Mouse (Mus musculus): ENCODE results near the gene L1td1. TPM values are rescaled to one million over a fixed set of nuclear protein-coding genes. Genes with fewer than 3 reads are reported as not detected.

Gene L1td1
- polyA plus RNA-seq, 1 experiment from 2014 or later = not detected

- Histone ChIP-seq H3K9me3 (ENCODE audit: control insufficient read depth, low read length) (no peaks in the 10 kb centered on the region), H3K27ac (replicated peaks; ENCODE audit: low read depth, low read length) (no peak overlapping the region), H3K4me3 (ENCODE audit: low read depth, low read length) (no peak overlapping the region), H3K4me1 (ENCODE audit: control insufficient read depth, insufficient read depth, low read length) (no peaks in the 10 kb centered on the region), H3K4me2 (ENCODE audit: low read depth, low read length) (no peak overlapping the region), H3K27me3 (replicated peaks; ENCODE audit: control insufficient read depth, insufficient read depth, low read length) (no peaks in the 10 kb centered on the region), H3K9ac (ENCODE audit: low read depth, low read length) (no peak overlapping the region), H3K36me3 (ENCODE audit: control insufficient read depth, insufficient read depth, low read length) (0 out of 2 replicates have a peak, but pooled peaks cover 12% of the 10 kb centered on the region)
- no peak for DNase-seq (ENCODE audit: low spot score)
- ATAC-seq (ENCODE audit: low read depth) = no peak
- WGBS = 32% methylated on average over 11 of the region's 11 CpGs
Observed at GRCm38 (mm10) chr4:98756141-98756540, 29.6 kb downstream of the L1td1 start.

- H3K4me1 ChIP-seq (ENCODE audit: control insufficient read depth, insufficient read depth, low read length) = no peaks in the 10 kb centered on the region
- no peaks in the 10 kb centered on the region for H3K9me3 ChIP-seq (ENCODE audit: control insufficient read depth, low read length)
- 0 out of 2 replicates have a peak, but pooled peaks cover 15% of the 10 kb centered on the region for H3K36me3 ChIP-seq (ENCODE audit: control insufficient read depth, insufficient read depth, low read length)
- WGBS = 46% methylated on average over 4 of the region's 4 CpGs
- no peaks in the 10 kb centered on the region for H3K27me3 ChIP-seq (replicated peaks; ENCODE audit: control insufficient read depth, insufficient read depth, low read length)
- H3K4me3 ChIP-seq (ENCODE audit: low read depth, low read length) = no peak overlapping the region
- H3K27ac ChIP-seq (replicated peaks; ENCODE audit: low read depth, low read length) = no peak overlapping the region
- peak; percentile 51; the same call in 1 of the 2 replicates for ATAC-seq (ENCODE audit: low read depth)
- H3K9ac ChIP-seq (ENCODE audit: low read depth, low read length) = no peak overlapping the region
- no peak overlapping the region for H3K4me2 ChIP-seq (ENCODE audit: low read depth, low read length)
- peak; percentile 34 for DNase-seq (ENCODE audit: low spot score)
Observed at GRCm38 (mm10) chr4:98758012-98758821, 31.7 kb downstream of the L1td1 start.

GRCm38 (mm10) chr4:98758872-98759518 is 32.5 kb downstream of the L1td1 start:
- H3K4me2 ChIP-seq (ENCODE audit: low read depth, low read length) = no peak overlapping the region
- H3K9me3 ChIP-seq (ENCODE audit: control insufficient read depth, low read length) = no peaks in the 10 kb centered on the region
- H3K4me3 ChIP-seq (ENCODE audit: low read depth, low read length) = no peak overlapping the region
- H3K27ac ChIP-seq (replicated peaks; ENCODE audit: low read depth, low read length) = no peak overlapping the region
- no peaks in the 10 kb centered on the region for H3K27me3 ChIP-seq (replicated peaks; ENCODE audit: control insufficient read depth, insufficient read depth, low read length)
- H3K36me3 ChIP-seq (ENCODE audit: control insufficient read depth, insufficient read depth, low read length) = 0 out of 2 replicates have a peak, but pooled peaks cover 21% of the 10 kb centered on the region
- H3K4me1 ChIP-seq (ENCODE audit: control insufficient read depth, insufficient read depth, low read length) = no peaks in the 10 kb centered on the region
- DNase-seq (ENCODE audit: low spot score) = no peak
- H3K9ac ChIP-seq (ENCODE audit: low read depth, low read length) = no peak overlapping the region
- no peak for ATAC-seq (ENCODE audit: low read depth)
- WGBS = 57% methylated on average over 3 of the region's 3 CpGs

DNA sequence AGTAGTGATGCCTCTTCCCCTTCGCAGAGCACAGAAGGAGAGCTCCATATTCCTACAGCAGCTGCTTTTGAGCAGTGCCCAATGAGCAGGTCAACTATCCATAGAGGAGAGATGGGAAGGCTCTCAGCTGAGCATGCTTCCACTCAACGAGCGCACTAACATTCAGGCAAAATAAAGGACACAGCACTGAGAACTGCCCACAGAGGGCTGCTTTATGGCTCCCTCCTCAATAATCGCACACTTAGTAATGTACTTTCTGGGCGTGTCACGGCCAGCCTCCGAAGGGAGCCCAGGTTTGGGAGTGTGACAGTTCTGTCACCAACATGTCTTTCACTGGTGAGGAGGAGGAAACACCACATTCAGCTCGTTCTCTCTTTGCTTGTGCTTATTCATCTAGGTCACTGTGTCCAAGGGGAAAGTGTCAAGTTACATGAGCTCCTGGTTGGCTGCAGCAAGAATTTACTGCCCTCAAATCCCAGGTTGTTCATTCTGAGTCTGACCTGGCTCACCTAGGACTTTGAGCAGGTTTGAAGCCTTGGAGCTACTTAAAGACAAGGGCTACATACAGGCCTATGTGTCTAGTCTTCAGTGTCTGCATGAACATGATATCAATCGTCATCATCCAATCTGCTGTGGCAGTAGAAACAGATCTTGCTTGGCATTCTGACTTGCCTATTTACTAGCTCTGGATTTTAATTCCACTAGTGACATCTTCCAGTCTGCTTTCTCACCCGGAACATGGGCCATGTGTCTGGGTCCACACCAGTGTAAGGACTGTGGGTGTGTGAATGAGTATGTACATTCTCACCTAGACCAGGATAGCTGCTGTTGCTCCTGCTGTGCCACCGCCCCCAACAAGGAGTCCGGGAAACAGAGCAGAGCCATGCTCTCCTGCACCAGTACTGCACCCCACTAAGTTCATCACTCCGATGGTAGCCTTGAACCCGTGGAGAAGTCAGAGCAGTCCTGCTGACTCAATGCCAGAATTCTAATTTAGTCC is 40.9 kb downstream of the L1td1 start:
- no peak for DNase-seq (ENCODE audit: low spot score)

GRCm38 (mm10) chr4:98773785-98774184 is 47.3 kb downstream of the L1td1 start:
- Histone ChIP-seq H3K4me3 (ENCODE audit: low read depth, low read length) (no peak overlapping the region), H3K36me3 (ENCODE audit: control insufficient read depth, insufficient read depth, low read length) (peaks cover 16% of the 10 kb centered on the region; the same call in 1 of the 2 replicates), H3K27me3 (replicated peaks; ENCODE audit: control insufficient read depth, insufficient read depth, low read length) (no peaks in the 10 kb centered on the region), H3K4me1 (ENCODE audit: control insufficient read depth, insufficient read depth, low read length) (peaks cover 24% of the 10 kb centered on the region), H3K4me2 (ENCODE audit: low read depth, low read length) (no peak overlapping the region), H3K27ac (replicated peaks; ENCODE audit: low read depth, low read length) (no peak overlapping the region), H3K9me3 (ENCODE audit: control insufficient read depth, low read length) (no peaks in the 10 kb centered on the region), H3K9ac (ENCODE audit: low read depth, low read length) (no peak overlapping the region)
- DNase-seq (ENCODE audit: low spot score) (no peak), ATAC-seq (ENCODE audit: low read depth) (no peak)
- WGBS = 95% methylated on average over 5 of the region's 5 CpGs

More for the DNA sequence above, 40.9 kb downstream of the L1td1 start:
- H3K27ac ChIP-seq (replicated peaks; ENCODE audit: low read depth, low read length) = no peak overlapping the region
- no peak for ATAC-seq (ENCODE audit: low read depth)
- H3K27me3 ChIP-seq (replicated peaks; ENCODE audit: control insufficient read depth, insufficient read depth, low read length) = no peaks in the 10 kb centered on the region
- no peak overlapping the region for H3K4me2 ChIP-seq (ENCODE audit: low read depth, low read length)
- no peak overlapping the region for H3K9ac ChIP-seq (ENCODE audit: low read depth, low read length)
- peaks cover 42% of the 10 kb centered on the region for H3K36me3 ChIP-seq (ENCODE audit: control insufficient read depth, insufficient read depth, low read length)
- WGBS = 67% methylated on average over 14 of the region's 14 CpGs
- no peaks in the 10 kb centered on the region for H3K4me1 ChIP-seq (ENCODE audit: control insufficient read depth, insufficient read depth, low read length)
- no peak overlapping the region for H3K4me3 ChIP-seq (ENCODE audit: low read depth, low read length)
- H3K9me3 ChIP-seq (ENCODE audit: control insufficient read depth, low read length) = no peaks in the 10 kb centered on the region

DNA sequence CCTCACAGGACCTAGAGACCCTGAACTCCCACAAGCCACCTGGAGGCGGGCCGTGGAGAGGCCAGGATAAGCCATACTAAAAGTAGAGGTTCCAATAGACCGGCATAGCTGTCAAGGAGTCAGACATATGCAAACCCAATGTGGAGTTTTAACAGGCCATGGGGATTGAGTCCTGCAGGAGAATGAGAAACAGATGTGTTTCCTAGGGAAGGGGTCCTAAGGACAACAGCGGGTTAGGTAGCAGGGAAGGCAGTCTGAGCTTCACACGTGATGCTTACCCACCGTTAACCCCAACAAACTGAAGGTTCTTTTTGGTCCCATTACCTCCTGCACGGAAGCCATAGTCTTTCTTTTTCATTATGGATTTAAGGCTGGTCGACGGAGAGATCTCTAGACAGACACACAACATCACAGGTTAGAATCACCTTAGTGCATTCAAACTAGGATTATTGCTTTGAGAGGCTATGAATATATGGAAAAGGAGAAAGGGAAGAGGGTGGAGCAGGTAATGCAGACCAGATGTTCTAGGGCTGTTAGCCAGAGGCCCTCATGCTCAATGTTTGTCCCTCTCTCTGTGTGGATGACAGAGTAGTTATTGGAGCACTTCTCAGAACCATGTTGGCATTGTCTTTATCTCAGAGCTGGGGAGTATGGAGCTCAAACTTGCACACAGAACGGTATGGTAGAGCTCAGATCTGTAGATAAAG is 50.3 kb downstream of the L1td1 start:
- Histone ChIP-seq H3K27ac (replicated peaks; ENCODE audit: low read depth, low read length) (peak overlapping the region; percentile 61), H3K4me2 (ENCODE audit: low read depth, low read length) (no peak overlapping the region), H3K4me1 (ENCODE audit: control insufficient read depth, insufficient read depth, low read length) (peaks cover 32% of the 10 kb centered on the region), H3K9ac (ENCODE audit: low read depth, low read length) (no peak overlapping the region), H3K4me3 (ENCODE audit: low read depth, low read length) (no peak overlapping the region), H3K9me3 (ENCODE audit: control insufficient read depth, low read length) (no peaks in the 10 kb centered on the region), H3K36me3 (ENCODE audit: control insufficient read depth, insufficient read depth, low read length) (0 out of 2 replicates have a peak, but pooled peaks cover 9% of the 10 kb centered on the region), H3K27me3 (replicated peaks; ENCODE audit: control insufficient read depth, insufficient read depth, low read length) (no peaks in the 10 kb centered on the region)
- 42% methylated on average over 10 of the region's 10 CpGs for WGBS
- ATAC-seq (ENCODE audit: low read depth) (peak; percentile 24; the same call in 1 of the 2 replicates), DNase-seq (ENCODE audit: low spot score) (no peak)

GRCm38 (mm10) chr4:98777464-98777863 is 50.9 kb downstream of the L1td1 start:
- no peak for DNase-seq (ENCODE audit: low spot score)
- ATAC-seq (ENCODE audit: low read depth) = no peak
- H3K4me3 ChIP-seq (ENCODE audit: low read depth, low read length) = no peak overlapping the region
- no peaks in the 10 kb centered on the region for H3K27me3 ChIP-seq (replicated peaks; ENCODE audit: control insufficient read depth, insufficient read depth, low read length)
- 73% methylated on average over 6 of the region's 6 CpGs for WGBS
- H3K36me3 ChIP-seq (ENCODE audit: control insufficient read depth, insufficient read depth, low read length) = 0 out of 2 replicates have a peak, but pooled peaks cover 9% of the 10 kb centered on the region
- H3K27ac ChIP-seq (replicated peaks; ENCODE audit: low read depth, low read length) = 0 out of 2 replicates have a peak overlapping the region, but pooled peaks have one; percentile 61
- H3K4me1 ChIP-seq (ENCODE audit: control insufficient read depth, insufficient read depth, low read length) = peaks cover 32% of the 10 kb centered on the region
- no peak overlapping the region for H3K9ac ChIP-seq (ENCODE audit: low read depth, low read length)
- no peaks in the 10 kb centered on the region for H3K9me3 ChIP-seq (ENCODE audit: control insufficient read depth, low read length)
- H3K4me2 ChIP-seq (ENCODE audit: low read depth, low read length) = no peak overlapping the region
